Mouse (Mus musculus) MEL (cell line): ENCODE measurements around the gene Vps13d.

ENCODE experiments used
- BHLHE40 ChIP-seq: IDR thresholded peaks from 2 replicates; pipeline ENCODE4 v1.6.1; 2012; ENCODE audit warnings: low read depth, mild to moderate bottlenecking, inconsistent platforms, low read length, improper control_type of control experiment, borderline replicate concordance
- CTCF ChIP-seq, 3 experiments: IDR thresholded peaks in 2 of 3; conservative IDR thresholded peaks in 1 of 3; 2 replicates each; pipeline ENCODE4 v1.5.1; 2011 to 2012; ENCODE audit warnings: low read length in 3 of 3, low read depth in 2 of 3, mild to moderate bottlenecking in 2 of 3, improper control_type of control experiment in 1 of 3, inconsistent platforms in 1 of 3, mixed read lengths in 1 of 3, moderate library complexity in 1 of 3; ENCODE audit not compliant: control insufficient read depth in 1 of 3, insufficient read depth in 1 of 3, poor library complexity in 1 of 3, severe bottlenecking in 1 of 3
- MAZ ChIP-seq: IDR thresholded peaks from 2 replicates; pipeline ENCODE4 v1.6.1; 2012; ENCODE audit warnings: low read depth, mild to moderate bottlenecking, inconsistent platforms, low read length, improper control_type of control experiment
- TAL1 ChIP-seq: IDR thresholded peaks from 2 replicates; pipeline ENCODE4 v1.6.1; 2012; ENCODE audit warnings: mild to moderate bottlenecking, inconsistent platforms, low read length, moderate library complexity, mixed read lengths

GRCm38 (mm10) chr4:145074276-145074675 is 120.5 kb downstream of the Vps13d start:
- no peak for TF ChIP-seq CTCF (IDR thresholded peaks at IDR 0.05 in 2 of 3, conservative IDR thresholded peaks at IDR 0.05 in 1 of 3; ENCODE audit: control insufficient read depth in 1 of 3, insufficient read depth in 1 of 3, low read depth in 2 of 3, low read length in 3 of 3, poor library complexity in 1 of 3, severe bottlenecking in 1 of 3)
- no peak for TF ChIP-seq BHLHE40
- no peak for TF ChIP-seq MAZ
- no peak for TF ChIP-seq TAL1
